Mouse (Mus musculus) CD8-positive naive resting alpha-beta T cell, adult 57 days (primary cell): ENCODE results near the gene Gm9780. TPM values are rescaled to one million over a fixed set of nuclear protein-coding genes. Genes with fewer than 3 reads are reported as not detected.

Experiments
- total RNA-seq: library from RNA; stranded (reverse); gene quantifications from one replicate; pipeline ENCODE4 v1.2.4, GENCODE M21; 2023

Gm9780 gene
- total RNA-seq, result not detected

GRCm38 (mm10) chr14:26042611-26043010 lies at the start of gene Gm9780:
Gene Gm9780 (minus strand): TSS chr14:26042711.

GRCm38 (mm10) chr14:26081997-26082396 lies 39.5 kb upstream of the Gm9780 start, which contains the start of gene Cphx3:
Gene Cphx3 (plus strand): TSS chr14:26082297.

GRCm38 (mm10) chr14:26081216-26081615 lies 38.7 kb upstream of the Gm9780 start, which contains the start of gene Cphx2:
Gene Cphx2 (plus strand): TSS chr14:26081516.

GRCm38 (mm10) chr14:26067325-26067633 lies 24.8 kb upstream of the Gm9780 start, which contains the start of gene Tmem254c:
Gene Tmem254c (minus strand): TSS chr14:26067355.

GRCm38 (mm10) chr14:25978371-25979241 lies 63.9 kb downstream of the Gm9780 start, which contains the start of gene Duxbl1:
Gene Duxbl1 (plus strand): TSS chr14:25978577.

Other genes starting within 250 kb of the Gm9780 start
- gene Anxa11, start 200.6 kb downstream of the Gm9780 start, total RNA-seq, result 89.6 TPM
- not detected for gene Plac9a, start 139.6 kb downstream of the Gm9780 start, total RNA-seq
- gene Tmem254a, start 115.0 kb downstream of the Gm9780 start, total RNA-seq, result 5.9 TPM
- not detected for gene Cphx1, start 104.4 kb downstream of the Gm9780 start, total RNA-seq
- not detected for gene Duxbl1, start 64.1 kb downstream of the Gm9780 start, total RNA-seq
- gene Tmem254c, start 24.6 kb upstream of the Gm9780 start, total RNA-seq, result 10.5 TPM
- not detected for gene Cphx2, start 38.8 kb upstream of the Gm9780 start, total RNA-seq
- gene Cphx3, start 39.6 kb upstream of the Gm9780 start, total RNA-seq, result not detected
- gene Duxbl2, start 75.6 kb upstream of the Gm9780 start, total RNA-seq, result not detected
- not detected for gene Plac9b, start 139.8 kb upstream of the Gm9780 start, total RNA-seq
- gene Tmem254b, start 164.3 kb upstream of the Gm9780 start, total RNA-seq, result 16.3 TPM
- not detected for gene Duxbl3, start 215.3 kb upstream of the Gm9780 start, total RNA-seq